Mouse (Mus musculus): ENCODE measurements around the gene Gm21915. TPM values are rescaled to one million over a fixed set of nuclear protein-coding genes. Genes with fewer than 3 reads are reported as not detected.

Gm21915 gene
- polyA plus RNA-seq, 1 experiment from 2014 or later: not detected

DNA sequence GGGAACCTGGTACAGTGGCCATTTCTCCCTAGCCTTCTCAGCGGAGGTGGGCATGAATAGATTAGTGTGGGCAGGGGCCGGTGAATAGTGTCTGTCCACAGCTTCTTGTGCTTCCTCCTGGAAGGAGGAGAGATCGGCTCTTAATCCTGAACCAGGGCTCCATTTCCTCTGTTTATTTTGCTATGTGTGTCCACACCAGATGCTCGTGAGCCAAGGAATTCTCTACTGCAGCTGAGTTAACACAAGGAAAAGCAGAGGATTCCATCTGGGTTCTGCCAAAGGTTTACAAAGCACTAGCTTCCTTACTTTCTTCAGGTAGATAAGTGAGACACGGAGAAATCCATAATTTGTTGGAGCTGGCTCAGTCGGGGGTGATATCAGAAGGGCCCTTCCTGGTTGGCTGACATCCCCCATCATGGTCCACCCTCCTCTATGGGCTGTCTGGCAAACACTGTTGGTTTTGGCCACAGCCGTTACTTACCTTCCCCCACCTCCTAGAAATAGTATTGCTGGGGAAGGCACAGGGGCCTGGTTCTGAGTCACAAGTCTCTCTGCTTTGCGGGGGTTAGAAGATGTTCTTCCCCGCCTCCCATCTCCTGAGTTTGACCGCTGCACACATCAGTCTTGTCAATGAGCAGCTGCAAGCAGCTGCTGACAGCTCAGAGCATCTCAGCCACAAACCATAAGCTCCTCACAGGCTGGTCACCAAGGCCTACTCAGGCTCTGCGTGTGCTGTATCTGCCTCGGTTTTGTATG, 5.0 kb downstream of the Gm21915 start:
- peak; percentile 41; the same call in 1 of the 2 replicates for ATAC-seq (ENCODE audit: insufficient read depth, low FRiP score, low read depth)
- no peaks in the 10 kb centered on the region for H3K36me3 ChIP-seq
- H3K9ac ChIP-seq: no peak overlapping the region
- H3K4me1 ChIP-seq: peaks cover 9% of the 10 kb centered on the region; the same call in 1 of the 2 replicates
- 42% methylated on average over 12 of the region's 12 CpGs for WGBS
- H3K4me2 ChIP-seq: peak overlapping the region; percentile 24; the same call in 1 of the 2 replicates
- H3K27me3 ChIP-seq (replicated peaks): no peaks in the 10 kb centered on the region
- H3K9me3 ChIP-seq: no peaks in the 10 kb centered on the region
- H3K4me3 ChIP-seq (replicated peaks): no peak overlapping the region
- H3K27ac ChIP-seq: peak overlapping the region; percentile 80

DNA sequence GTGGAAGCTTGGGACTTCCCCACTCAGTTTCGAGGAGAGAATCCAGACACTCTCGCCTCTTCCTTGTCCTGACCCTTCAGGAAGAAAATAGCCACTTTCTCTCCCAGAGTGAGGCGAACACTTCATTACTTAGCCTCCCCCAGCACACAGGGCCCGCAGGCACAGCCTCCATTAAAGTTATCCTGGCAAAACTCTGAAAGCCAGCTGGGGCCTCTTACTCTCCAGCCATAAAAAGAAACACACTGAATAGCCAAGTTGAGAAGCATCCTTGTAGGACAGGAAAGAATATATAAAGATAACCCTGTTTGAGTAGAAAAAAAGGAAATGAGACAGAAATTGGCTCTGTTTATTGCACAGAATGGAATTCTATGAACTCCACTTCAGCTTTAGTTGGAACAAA, 8.2 kb downstream of the Gm21915 start:
- Histone ChIP-seq H3K4me2 (no peak overlapping the region), H3K36me3 (no peaks in the 10 kb centered on the region), H3K4me3 (replicated peaks) (no peak overlapping the region), H3K9ac (no peak overlapping the region), H3K27me3 (replicated peaks) (no peaks in the 10 kb centered on the region), H3K27ac (peak overlapping the region; percentile 33; the same call in 1 of the 2 replicates), H3K4me1 (peaks cover 9% of the 10 kb centered on the region; the same call in 1 of the 2 replicates), H3K9me3 (no peaks in the 10 kb centered on the region)
- no peak for ATAC-seq (ENCODE audit: insufficient read depth, low FRiP score, low read depth)
- 55% methylated on average over 4 of the region's 4 CpGs for WGBS

DNA sequence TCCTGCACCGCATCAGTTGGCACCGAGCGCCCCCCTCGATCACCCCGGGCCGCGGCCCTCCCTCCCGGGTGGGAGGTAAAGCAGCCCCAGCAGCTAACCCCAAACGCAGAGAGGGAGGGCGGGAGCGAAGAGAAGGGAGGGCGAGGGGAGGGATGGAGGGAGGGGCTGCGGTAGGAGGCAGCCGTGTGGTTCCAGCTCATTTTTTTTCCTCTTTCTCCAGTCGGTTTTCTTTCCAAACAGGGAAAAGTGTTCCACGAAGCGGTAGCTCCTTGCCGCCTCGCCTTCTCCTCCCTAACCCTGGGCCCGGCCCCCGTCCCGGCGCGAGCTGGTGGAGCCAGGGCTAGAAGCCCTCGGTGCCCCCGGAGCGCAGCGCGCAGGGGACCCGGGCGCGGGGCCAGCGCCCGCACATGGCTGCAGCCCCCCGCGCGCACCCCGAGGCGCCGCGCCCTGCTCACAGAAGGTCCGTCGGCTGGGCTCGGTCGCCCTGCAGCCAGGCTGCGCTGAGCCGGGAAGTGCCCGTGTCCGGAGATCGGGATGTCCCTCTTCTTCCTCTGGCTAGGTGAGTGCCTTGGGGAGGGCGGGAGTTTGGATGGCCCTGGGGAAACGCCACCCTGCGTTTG, 15.5 kb downstream of the Gm21915 start, which contains the start of gene Clmp:
Gene Clmp (plus strand): TSS at position 162 of the 620 bp plus-strand sequence.
- Histone ChIP-seq H3K4me2 (peak within 1 kb of the TSS; percentile 81), H3K4me3 (replicated peaks) (peak within 1 kb of the TSS; percentile 69), H3K36me3 (no peaks in the 10 kb centered on the region), H3K4me1 (peaks cover 14% of the 10 kb centered on the region; the same call in 1 of the 2 replicates), H3K27ac (peak within 1 kb of the TSS; percentile 93), H3K9me3 (no peaks in the 10 kb centered on the region), H3K27me3 (replicated peaks) (peaks cover 6% of the 10 kb centered on the region; the same call in 1 of the 2 replicates), H3K9ac (peak within 1 kb of the TSS; percentile 94)
- peak; percentile 60; the same call in 1 of the 2 replicates for ATAC-seq (ENCODE audit: insufficient read depth, low FRiP score, low read depth)
- under 1% methylated on average over 51 of the region's 53 CpGs for WGBS

DNA sequence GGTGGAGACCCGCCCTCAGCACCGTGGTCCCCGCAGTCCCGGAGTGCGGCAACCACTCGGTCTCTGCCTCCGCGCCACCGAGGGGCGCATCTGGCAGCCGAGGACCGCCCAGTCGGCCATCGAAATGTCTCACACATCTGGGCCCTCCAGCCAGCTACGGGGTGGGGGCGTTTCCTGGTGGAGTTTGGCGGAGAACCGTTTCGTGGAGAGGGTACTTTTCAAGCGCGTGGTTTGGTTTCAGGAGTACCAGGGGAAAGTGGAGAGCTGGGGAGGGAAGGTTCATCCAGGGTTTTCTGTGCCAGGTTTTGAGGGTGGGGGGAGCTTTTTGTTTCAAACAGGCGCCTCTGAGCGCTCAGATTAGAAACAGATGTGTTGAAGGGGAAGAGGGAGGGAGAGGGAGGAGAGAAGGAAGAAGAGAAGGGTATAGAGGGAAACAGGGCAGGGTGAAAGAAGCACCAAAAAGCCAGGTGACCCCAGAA, 16.0 kb downstream of the Gm21915 start:
- H3K27me3 ChIP-seq (replicated peaks): peaks cover 6% of the 10 kb centered on the region; the same call in 1 of the 2 replicates
- H3K4me1 ChIP-seq: peaks cover 14% of the 10 kb centered on the region; the same call in 1 of the 2 replicates
- H3K4me3 ChIP-seq (replicated peaks): peak overlapping the region; percentile 69
- peak overlapping the region; percentile 93 for H3K27ac ChIP-seq
- H3K36me3 ChIP-seq: no peaks in the 10 kb centered on the region
- H3K9ac ChIP-seq: peak overlapping the region; percentile 94
- no peaks in the 10 kb centered on the region for H3K9me3 ChIP-seq
- peak overlapping the region; percentile 81 for H3K4me2 ChIP-seq
- WGBS: 0% methylated on average over 23 of the region's 23 CpGs
- ATAC-seq (ENCODE audit: insufficient read depth, low FRiP score, low read depth): peak; percentile 53; the same call in 1 of the 2 replicates

DNA sequence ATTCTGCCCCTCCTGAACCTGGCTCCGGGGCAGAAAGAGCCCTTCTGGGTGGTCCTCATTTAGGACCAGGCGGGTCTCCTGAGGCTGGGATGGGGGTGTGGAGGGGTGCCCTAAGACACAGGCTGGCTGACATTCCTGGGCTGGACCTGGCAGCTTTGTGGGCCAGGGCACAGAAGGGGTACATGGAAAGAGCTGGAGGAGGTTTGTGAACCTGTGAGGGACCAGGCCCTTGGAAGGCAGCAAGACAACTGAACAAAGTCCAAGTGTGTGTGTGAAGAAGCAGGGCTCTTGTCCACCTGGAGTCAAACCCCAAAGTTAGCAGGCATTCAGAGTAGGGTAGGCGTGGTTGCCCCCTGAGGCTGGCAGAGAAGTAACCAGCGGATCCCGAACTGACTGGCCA, 16.6 kb downstream of the Gm21915 start:
- peaks cover 14% of the 10 kb centered on the region; the same call in 1 of the 2 replicates for H3K4me1 ChIP-seq
- 38% methylated on average over 5 of the region's 5 CpGs for WGBS
- 0 out of 2 replicates have a peak, but pooled peaks have one; percentile 29 for ATAC-seq (ENCODE audit: insufficient read depth, low FRiP score, low read depth)
- H3K36me3 ChIP-seq: no peaks in the 10 kb centered on the region
- H3K9me3 ChIP-seq: no peaks in the 10 kb centered on the region
- peak overlapping the region; percentile 93 for H3K27ac ChIP-seq
- peaks cover 6% of the 10 kb centered on the region; the same call in 1 of the 2 replicates for H3K27me3 ChIP-seq (replicated peaks)
- peak overlapping the region; percentile 69 for H3K4me3 ChIP-seq (replicated peaks)
- H3K9ac ChIP-seq: 0 out of 2 replicates have a peak overlapping the region, but pooled peaks have one; percentile 11
- H3K4me2 ChIP-seq: peak overlapping the region; percentile 81

DNA sequence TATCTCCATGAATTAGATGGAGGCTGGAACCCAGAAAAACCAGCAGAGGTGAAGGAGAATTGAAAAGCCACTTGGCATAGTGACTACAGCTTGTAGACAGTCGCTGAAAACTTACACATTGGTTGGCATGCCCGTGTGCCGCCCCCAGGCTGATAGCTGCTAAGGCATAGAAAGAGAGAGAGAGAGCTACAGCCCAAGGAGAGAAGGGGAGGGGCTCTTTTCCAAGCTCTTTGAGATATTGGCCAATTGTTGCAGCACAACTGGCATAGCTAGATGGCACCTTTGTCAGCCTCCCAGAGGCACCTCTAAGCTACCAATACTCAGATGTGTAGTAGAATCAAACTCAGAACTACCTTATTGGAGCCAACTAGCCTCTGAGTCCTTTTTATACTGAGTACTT, 17.1 kb downstream of the Gm21915 start:
- no peak overlapping the region for H3K9ac ChIP-seq
- H3K9me3 ChIP-seq: no peaks in the 10 kb centered on the region
- H3K27ac ChIP-seq: no peak overlapping the region
- H3K36me3 ChIP-seq: no peaks in the 10 kb centered on the region
- peak overlapping the region; percentile 69 for H3K4me3 ChIP-seq (replicated peaks)
- peaks cover 6% of the 10 kb centered on the region; the same call in 1 of the 2 replicates for H3K27me3 ChIP-seq (replicated peaks)
- peak overlapping the region; percentile 81 for H3K4me2 ChIP-seq
- 53% methylated on average over 3 of the region's 3 CpGs for WGBS
- peaks cover 19% of the 10 kb centered on the region for H3K4me1 ChIP-seq
- no peak for ATAC-seq (ENCODE audit: insufficient read depth, low FRiP score, low read depth)

DNA sequence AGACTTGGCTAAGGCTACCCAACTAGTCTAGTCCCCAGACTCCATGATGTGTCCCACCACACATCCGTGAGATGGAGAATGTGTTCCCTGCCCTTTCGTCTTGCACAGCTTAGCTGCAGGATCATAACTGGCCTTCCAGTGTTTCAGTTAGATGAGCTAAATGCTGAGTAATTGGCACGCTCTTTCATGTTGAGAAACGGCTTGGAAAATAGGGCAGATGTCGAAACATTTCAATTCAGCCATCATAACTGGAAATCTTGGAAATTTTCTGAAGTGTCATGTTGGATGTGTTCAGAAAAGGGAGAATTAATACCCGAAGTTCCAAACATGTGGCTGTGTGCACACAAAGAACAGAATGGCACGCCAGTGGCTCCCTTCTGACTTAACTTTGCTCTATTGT, 20.1 kb downstream of the Gm21915 start:
- Histone ChIP-seq H3K9ac (no peak overlapping the region), H3K4me2 (no peak overlapping the region), H3K9me3 (no peaks in the 10 kb centered on the region), H3K27ac (no peak overlapping the region), H3K27me3 (replicated peaks) (peaks cover 6% of the 10 kb centered on the region; the same call in 1 of the 2 replicates), H3K36me3 (no peaks in the 10 kb centered on the region), H3K4me3 (replicated peaks) (no peak overlapping the region), H3K4me1 (peaks cover 20% of the 10 kb centered on the region)
- 85% methylated on average over 7 of the region's 7 CpGs for WGBS
- ATAC-seq (ENCODE audit: insufficient read depth, low FRiP score, low read depth): no peak

DNA sequence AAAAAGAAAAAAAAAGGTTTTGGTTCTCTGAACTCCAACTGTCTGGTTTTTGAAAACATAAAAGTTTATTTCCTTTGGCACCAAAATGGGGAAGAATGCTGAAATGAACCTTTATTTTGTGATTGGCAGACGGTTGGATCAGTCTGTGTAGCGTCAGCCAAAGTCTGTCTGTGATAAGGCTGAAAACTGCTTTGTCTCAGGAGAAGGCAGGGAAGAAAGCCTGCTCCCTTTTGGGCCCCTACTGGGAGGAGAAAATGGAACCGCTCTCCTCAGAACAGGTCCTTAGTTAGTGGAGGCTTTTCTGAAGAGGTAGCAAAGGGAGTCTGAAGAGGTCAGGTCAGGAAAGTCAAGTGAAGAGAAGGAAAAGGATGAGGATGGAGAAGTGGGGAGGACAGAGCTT, 22.6 kb downstream of the Gm21915 start:
- Histone ChIP-seq H3K36me3 (no peaks in the 10 kb centered on the region), H3K9ac (no peak overlapping the region), H3K4me2 (no peak overlapping the region), H3K4me1 (peaks cover 6% of the 10 kb centered on the region; the same call in 1 of the 2 replicates), H3K27ac (0 out of 2 replicates have a peak overlapping the region, but pooled peaks have one; percentile 13), H3K9me3 (no peaks in the 10 kb centered on the region), H3K4me3 (replicated peaks) (no peak overlapping the region), H3K27me3 (replicated peaks) (no peaks in the 10 kb centered on the region)
- no peak for ATAC-seq (ENCODE audit: insufficient read depth, low FRiP score, low read depth)
- WGBS: 42% methylated on average over 3 of the region's 3 CpGs

DNA sequence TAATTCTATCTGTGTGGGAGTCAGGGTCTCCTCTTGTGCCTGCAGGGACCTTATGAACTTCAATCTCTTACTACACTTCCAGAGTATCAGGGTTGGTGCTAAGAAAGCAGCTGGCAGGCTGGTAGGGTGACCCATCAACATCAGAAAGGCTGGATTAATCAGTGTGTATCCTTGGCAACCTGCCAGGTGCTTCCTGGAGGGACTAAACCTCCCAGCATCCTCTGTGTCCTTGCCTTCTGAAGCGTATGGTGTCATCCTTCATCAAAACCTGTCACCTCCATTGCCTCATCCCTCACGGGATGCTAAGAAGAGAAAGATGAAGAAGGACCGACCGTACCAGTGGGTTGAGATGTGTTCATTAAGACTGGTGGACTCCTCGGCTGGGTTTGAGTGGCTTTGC, 23.4 kb downstream of the Gm21915 start:
- no peak for ATAC-seq (ENCODE audit: insufficient read depth, low FRiP score, low read depth)
- peaks cover 6% of the 10 kb centered on the region; the same call in 1 of the 2 replicates for H3K4me1 ChIP-seq
- H3K9me3 ChIP-seq: no peaks in the 10 kb centered on the region
- no peak overlapping the region for H3K4me2 ChIP-seq
- no peak overlapping the region for H3K27ac ChIP-seq
- no peaks in the 10 kb centered on the region for H3K27me3 ChIP-seq (replicated peaks)
- no peak overlapping the region for H3K9ac ChIP-seq
- no peaks in the 10 kb centered on the region for H3K36me3 ChIP-seq
- no peak overlapping the region for H3K4me3 ChIP-seq (replicated peaks)
- 52% methylated on average over 5 of the region's 5 CpGs for WGBS

DNA sequence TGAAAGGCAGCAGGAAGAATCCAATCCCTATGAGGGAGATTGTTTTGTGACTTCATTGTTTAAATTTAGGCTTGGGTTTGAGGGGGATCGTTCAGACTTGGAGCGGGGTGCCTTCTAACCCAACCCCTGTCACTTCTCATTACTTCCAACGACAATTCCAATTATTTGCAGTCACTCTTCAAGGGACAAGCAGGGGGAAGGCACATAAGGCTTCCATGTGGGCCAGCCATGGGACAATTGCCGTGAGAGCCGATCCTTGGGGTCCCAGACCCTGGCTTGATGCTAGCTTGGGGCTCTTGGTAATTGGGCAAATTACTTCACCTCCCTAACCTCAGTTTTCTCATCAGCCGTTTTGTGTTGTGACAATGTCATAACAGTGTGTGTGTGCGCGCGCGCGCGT, 23.9 kb downstream of the Gm21915 start:
- 83% methylated on average over 12 of the region's 12 CpGs for WGBS
- peaks cover 6% of the 10 kb centered on the region; the same call in 1 of the 2 replicates for H3K4me1 ChIP-seq
- H3K9me3 ChIP-seq: no peaks in the 10 kb centered on the region
- H3K4me3 ChIP-seq (replicated peaks): no peak overlapping the region
- H3K4me2 ChIP-seq: no peak overlapping the region
- no peak for ATAC-seq (ENCODE audit: insufficient read depth, low FRiP score, low read depth)
- no peaks in the 10 kb centered on the region for H3K27me3 ChIP-seq (replicated peaks)
- H3K9ac ChIP-seq: no peak overlapping the region
- no peak overlapping the region for H3K27ac ChIP-seq
- no peaks in the 10 kb centered on the region for H3K36me3 ChIP-seq

DNA sequence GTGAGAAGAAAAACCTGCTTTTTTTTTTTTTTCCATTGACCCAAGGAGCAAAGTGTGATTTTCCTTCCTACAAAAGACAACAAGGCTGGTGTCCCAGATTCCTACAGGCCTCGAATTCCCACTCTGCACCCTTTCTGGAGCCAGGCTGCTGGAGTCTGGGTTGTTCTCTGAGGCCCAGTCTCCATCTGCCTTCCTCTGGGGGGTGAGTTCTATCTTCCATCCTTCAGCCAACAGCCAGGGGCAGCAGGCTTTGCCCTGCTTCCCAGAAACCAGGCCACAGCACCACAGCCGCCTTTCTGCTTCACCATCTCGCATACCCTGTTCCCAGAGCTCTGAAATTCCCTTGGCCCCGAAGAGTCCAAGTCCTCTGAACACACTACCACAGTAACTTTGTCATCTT, 25.7 kb downstream of the Gm21915 start:
- Histone ChIP-seq H3K9ac (no peak overlapping the region), H3K4me1 (peaks cover 6% of the 10 kb centered on the region; the same call in 1 of the 2 replicates), H3K36me3 (no peaks in the 10 kb centered on the region), H3K9me3 (no peaks in the 10 kb centered on the region), H3K27me3 (replicated peaks) (no peaks in the 10 kb centered on the region), H3K4me2 (no peak overlapping the region), H3K4me3 (replicated peaks) (no peak overlapping the region), H3K27ac (no peak overlapping the region)
- ATAC-seq (ENCODE audit: insufficient read depth, low FRiP score, low read depth): no peak
- WGBS: 90% methylated on average over 4 of the region's 4 CpGs

All from stomach, embryonic 15.5 days (tissue).